Mouse (Mus musculus): ENCODE data around the gene Myoz1. TPM values are rescaled to one million over a fixed set of nuclear protein-coding genes. Genes with fewer than 3 reads are reported as not detected.

Gene Myoz1
- polyA plus RNA-seq, 1 experiment from 2014 or later = not detected

GRCm38 (mm10) chr14:20609519-20609918, 46.8 kb downstream of the Myoz1 start:
- peaks cover 5% of the 10 kb centered on the region; the same call in 1 of the 2 replicates for H3K36me3 ChIP-seq
- no peaks in the 10 kb centered on the region for H3K9me3 ChIP-seq (replicated peaks)
- H3K27me3 ChIP-seq (replicated peaks) = no peaks in the 10 kb centered on the region
- H3K4me3 ChIP-seq = no peak overlapping the region
- no peak overlapping the region for H3K27ac ChIP-seq
- ATAC-seq = no peak
- H3K4me2 ChIP-seq = no peak overlapping the region
- no peak overlapping the region for H3K9ac ChIP-seq
- peaks cover 14% of the 10 kb centered on the region for H3K4me1 ChIP-seq
- 72% methylated on average over 3 of the region's 3 CpGs for WGBS (ENCODE audit: insufficient replicate concordance)

- no peak overlapping the region for H3K4me2 ChIP-seq
- peaks cover 5% of the 10 kb centered on the region; the same call in 1 of the 2 replicates for H3K36me3 ChIP-seq
- no peak overlapping the region for H3K4me3 ChIP-seq
- ATAC-seq = no peak
- no peak overlapping the region for H3K27ac ChIP-seq
- peaks cover 5% of the 10 kb centered on the region; the same call in 1 of the 2 replicates for H3K4me1 ChIP-seq
- H3K9ac ChIP-seq = no peak overlapping the region
- no peaks in the 10 kb centered on the region for H3K9me3 ChIP-seq (replicated peaks)
- WGBS (ENCODE audit: insufficient replicate concordance) = 72% methylated on average over 9 of the region's 9 CpGs
- no peaks in the 10 kb centered on the region for H3K27me3 ChIP-seq (replicated peaks)
These were observed 48.8 kb downstream of the Myoz1 start for GRCm38 (mm10) chr14:20607396-20608126.

GRCm38 (mm10) chr14:20601287-20601686, 55.1 kb downstream of the Myoz1 start:
- Histone ChIP-seq H3K36me3 (no peaks in the 10 kb centered on the region), H3K27ac (no peak overlapping the region), H3K4me1 (peaks cover 42% of the 10 kb centered on the region), H3K9ac (no peak overlapping the region), H3K27me3 (replicated peaks) (no peaks in the 10 kb centered on the region), H3K4me3 (no peak overlapping the region), H3K9me3 (replicated peaks) (no peaks in the 10 kb centered on the region), H3K4me2 (no peak overlapping the region)
- WGBS (ENCODE audit: insufficient replicate concordance) = 29% methylated on average over 1 of the region's 1 CpGs
- ATAC-seq = no peak

- H3K4me3 ChIP-seq = no peak overlapping the region
- 64% methylated on average over 2 of the region's 2 CpGs for WGBS (ENCODE audit: insufficient replicate concordance)
- H3K4me2 ChIP-seq = 0 out of 2 replicates have a peak overlapping the region, but pooled peaks have one; percentile 13
- ATAC-seq = peak; percentile 69
- H3K36me3 ChIP-seq = no peaks in the 10 kb centered on the region
- peak overlapping the region; percentile 85 for H3K27ac ChIP-seq
- no peaks in the 10 kb centered on the region for H3K27me3 ChIP-seq (replicated peaks)
- H3K9me3 ChIP-seq (replicated peaks) = no peaks in the 10 kb centered on the region
- H3K9ac ChIP-seq = no peak overlapping the region
- peaks cover 48% of the 10 kb centered on the region for H3K4me1 ChIP-seq
These were observed 56.1 kb downstream of the Myoz1 start for GRCm38 (mm10) chr14:20600203-20600602.

- Histone ChIP-seq H3K9me3 (replicated peaks) (no peaks in the 10 kb centered on the region), H3K27ac (peak overlapping the region; percentile 91), H3K27me3 (replicated peaks) (no peaks in the 10 kb centered on the region), H3K9ac (no peak overlapping the region), H3K4me3 (no peak overlapping the region), H3K4me1 (peaks cover 53% of the 10 kb centered on the region), H3K4me2 (peak overlapping the region; percentile 29), H3K36me3 (no peaks in the 10 kb centered on the region)
- WGBS (ENCODE audit: insufficient replicate concordance) = 17% methylated on average over 2 of the region's 2 CpGs
- peak; percentile 97 for ATAC-seq
These were observed 56.8 kb downstream of the Myoz1 start for GRCm38 (mm10) chr14:20599542-20599941.

Small RNA genes within 50 kb of the gene (microRNA-seq; reads per million reads assigned to microRNA genes)
- gene Mir6946 = 1.8 reads per million

Other genes with a start within 250 kb of the Myoz1 start
- gene Cfap70, start 204.3 kb downstream of the Myoz1 start, polyA plus RNA-seq (2016; fragmentation: Nextera tagmentation; extraction: Ambion mirVana) = 0.19 and 0.25 TPM in 2 replicates
- gene Anxa7, start 176.4 kb downstream of the Myoz1 start, polyA plus RNA-seq (2016; fragmentation: Nextera tagmentation; extraction: Ambion mirVana) = 49.2 and 51.4 TPM in 2 replicates
- 0.48 and 0.57 TPM in 2 replicates for gene Mss51, start 159.6 kb downstream of the Myoz1 start, polyA plus RNA-seq (2016; fragmentation: Nextera tagmentation; extraction: Ambion mirVana)
- 26.8 and 30.0 TPM in 2 replicates for gene Ppp3cb, start 110.0 kb downstream of the Myoz1 start, polyA plus RNA-seq (2016; fragmentation: Nextera tagmentation; extraction: Ambion mirVana)
- gene Usp54, start 15.5 kb downstream of the Myoz1 start, polyA plus RNA-seq (2016; fragmentation: Nextera tagmentation; extraction: Ambion mirVana) = 2.2 and 2.3 TPM in 2 replicates
- 0.25 and 0.54 TPM in 2 replicates for gene Synpo2l, start 11.8 kb upstream of the Myoz1 start, polyA plus RNA-seq (2016; fragmentation: Nextera tagmentation; extraction: Ambion mirVana)
- gene Sec24c, start 17.8 kb upstream of the Myoz1 start, polyA plus RNA-seq (2016; fragmentation: Nextera tagmentation; extraction: Ambion mirVana) = 51.9 and 54.6 TPM in 2 replicates
- gene Fut11, start 38.4 kb upstream of the Myoz1 start, polyA plus RNA-seq (2016; fragmentation: Nextera tagmentation; extraction: Ambion mirVana) = 10.2 and 11.5 TPM in 2 replicates
- gene Chchd1, start 46.5 kb upstream of the Myoz1 start, polyA plus RNA-seq (2016; fragmentation: Nextera tagmentation; extraction: Ambion mirVana) = 178 and 187 TPM in 2 replicates
- 10.7 and 11.1 TPM in 2 replicates for gene Zswim8, start 51.0 kb upstream of the Myoz1 start, polyA plus RNA-seq (2016; fragmentation: Nextera tagmentation; extraction: Ambion mirVana)
- 22.4 and 24.9 TPM in 2 replicates for gene Ndst2, start 78.0 kb upstream of the Myoz1 start, polyA plus RNA-seq (2016; fragmentation: Nextera tagmentation; extraction: Ambion mirVana)
- gene Camk2g, start 137.5 kb upstream of the Myoz1 start, polyA plus RNA-seq (2016; fragmentation: Nextera tagmentation; extraction: Ambion mirVana) = 13.2 and 15.6 TPM in 2 replicates
- gene Plau, start 180.1 kb upstream of the Myoz1 start, polyA plus RNA-seq (2016; fragmentation: Nextera tagmentation; extraction: Ambion mirVana) = 0.49 TPM in 2 replicates